Mouse (Mus musculus): ENCODE data around the gene Neu3. TPM values are rescaled to one million over a fixed set of nuclear protein-coding genes. Genes with fewer than 3 reads are reported as not detected.
"Not testable (repeated sequence)": the region's sequence is repeated elsewhere in the genome, so short reads cannot be mapped to it uniquely, and the experiment has no call there.

Gene Neu3
- polyA plus RNA-seq, 1 experiment from 2014 or later: 2.6 TPM

- ATAC-seq (ENCODE audit: insufficient number of reproducible peaks, insufficient read depth, low FRiP score, low TSS enrichment, low read depth): no peak
- Histone ChIP-seq H3K36me3 (0 out of 2 replicates have a peak, but pooled peaks cover 7% of the 10 kb centered on the region), H3K4me1 (no peaks in the 10 kb centered on the region), H3K4me3 (no peak overlapping the region), H3K9ac (no peak overlapping the region), H3K27me3 (no peaks in the 10 kb centered on the region), H3K9me3 (no peaks in the 10 kb centered on the region), H3K27ac (no peak overlapping the region), H3K4me2 (no peak overlapping the region)
- WGBS: 91% methylated on average over 2 of the region's 2 CpGs
Measured at GRCm38 (mm10) chr7:99810814-99811213, 17.4 kb downstream of the Neu3 start.

GRCm38 (mm10) chr7:99807043-99807442 is 21.2 kb downstream of the Neu3 start:
- H3K27me3 ChIP-seq; ATAC-seq (ENCODE audit: insufficient number of reproducible peaks, insufficient read depth, low FRiP score, low TSS enrichment, low read depth); H3K9ac ChIP-seq; H3K36me3 ChIP-seq; H3K27ac ChIP-seq; H3K4me1 ChIP-seq; H3K9me3 ChIP-seq; H3K4me2 ChIP-seq; H3K4me3 ChIP-seq: not testable (repeated sequence)
- WGBS: 81% methylated on average over 7 of the region's 7 CpGs

- H3K4me2 ChIP-seq: no peak overlapping the region
- ATAC-seq (ENCODE audit: insufficient number of reproducible peaks, insufficient read depth, low FRiP score, low TSS enrichment, low read depth): no peak
- H3K9ac ChIP-seq: no peak overlapping the region
- no peaks in the 10 kb centered on the region for H3K9me3 ChIP-seq
- no peaks in the 10 kb centered on the region for H3K36me3 ChIP-seq
- WGBS: 62% methylated on average over 1 of the region's 1 CpGs
- H3K4me1 ChIP-seq: no peaks in the 10 kb centered on the region
- H3K27ac ChIP-seq: no peak overlapping the region
- no peaks in the 10 kb centered on the region for H3K27me3 ChIP-seq
- no peak overlapping the region for H3K4me3 ChIP-seq
Measured at GRCm38 (mm10) chr7:99805340-99805739, 22.9 kb downstream of the Neu3 start.

GRCm38 (mm10) chr7:99804033-99804432 is 24.2 kb downstream of the Neu3 start:
- 85% methylated on average over 3 of the region's 3 CpGs for WGBS
- H3K36me3 ChIP-seq; H3K4me1 ChIP-seq; H3K27me3 ChIP-seq; H3K9me3 ChIP-seq; H3K27ac ChIP-seq; H3K4me3 ChIP-seq; H3K9ac ChIP-seq; ATAC-seq (ENCODE audit: insufficient number of reproducible peaks, insufficient read depth, low FRiP score, low TSS enrichment, low read depth); H3K4me2 ChIP-seq: not testable (repeated sequence)

GRCm38 (mm10) chr7:99803535-99803934 is 24.7 kb downstream of the Neu3 start:
- H3K27ac ChIP-seq: no peak overlapping the region
- H3K9me3 ChIP-seq: no peaks in the 10 kb centered on the region
- H3K36me3 ChIP-seq: no peaks in the 10 kb centered on the region
- ATAC-seq (ENCODE audit: insufficient number of reproducible peaks, insufficient read depth, low FRiP score, low TSS enrichment, low read depth): no peak
- no peak overlapping the region for H3K4me2 ChIP-seq
- no peak overlapping the region for H3K9ac ChIP-seq
- WGBS: 60% methylated on average over 8 of the region's 8 CpGs
- H3K27me3 ChIP-seq: no peaks in the 10 kb centered on the region
- no peak overlapping the region for H3K4me3 ChIP-seq
- no peaks in the 10 kb centered on the region for H3K4me1 ChIP-seq

GRCm38 (mm10) chr7:99799118-99799517 is 29.1 kb downstream of the Neu3 start:
- no peak overlapping the region for H3K9ac ChIP-seq
- no peaks in the 10 kb centered on the region for H3K36me3 ChIP-seq
- H3K27me3 ChIP-seq: peaks cover 20% of the 10 kb centered on the region
- no peak overlapping the region for H3K4me2 ChIP-seq
- no peak for ATAC-seq (ENCODE audit: insufficient number of reproducible peaks, insufficient read depth, low FRiP score, low TSS enrichment, low read depth)
- peaks cover 6% of the 10 kb centered on the region; the same call in 1 of the 2 replicates for H3K4me1 ChIP-seq
- no peak overlapping the region for H3K27ac ChIP-seq
- WGBS: 78% methylated on average over 7 of the region's 7 CpGs
- H3K4me3 ChIP-seq: no peak overlapping the region
- no peaks in the 10 kb centered on the region for H3K9me3 ChIP-seq

GRCm38 (mm10) chr7:99797911-99798647 is 30.1 kb downstream of the Neu3 start:
- Histone ChIP-seq H3K4me3 (no peak overlapping the region), H3K27me3 (peaks cover 20% of the 10 kb centered on the region), H3K27ac (no peak overlapping the region), H3K9ac (no peak overlapping the region), H3K36me3 (no peaks in the 10 kb centered on the region), H3K4me1 (peaks cover 6% of the 10 kb centered on the region; the same call in 1 of the 2 replicates), H3K9me3 (peaks cover 3% of the 10 kb centered on the region; the same call in 1 of the 2 replicates), H3K4me2 (no peak overlapping the region)
- WGBS: 29% methylated on average over 6 of the region's 6 CpGs
- no peak for ATAC-seq (ENCODE audit: insufficient number of reproducible peaks, insufficient read depth, low FRiP score, low TSS enrichment, low read depth)

- H3K27ac ChIP-seq: no peak overlapping the region
- H3K36me3 ChIP-seq: no peaks in the 10 kb centered on the region
- no peak for ATAC-seq (ENCODE audit: insufficient number of reproducible peaks, insufficient read depth, low FRiP score, low TSS enrichment, low read depth)
- H3K9ac ChIP-seq: no peak overlapping the region
- H3K27me3 ChIP-seq: peaks cover 20% of the 10 kb centered on the region
- 53% methylated on average over 3 of the region's 3 CpGs for WGBS
- no peak overlapping the region for H3K4me2 ChIP-seq
- H3K4me3 ChIP-seq: no peak overlapping the region
- peaks cover 6% of the 10 kb centered on the region; the same call in 1 of the 2 replicates for H3K4me1 ChIP-seq
- peaks cover 3% of the 10 kb centered on the region; the same call in 1 of the 2 replicates for H3K9me3 ChIP-seq
Measured at GRCm38 (mm10) chr7:99797261-99797660, 31.0 kb downstream of the Neu3 start.

GRCm38 (mm10) chr7:99796471-99796870 is 31.7 kb downstream of the Neu3 start:
- Histone ChIP-seq H3K9ac (no peak overlapping the region), H3K27ac (no peak overlapping the region), H3K36me3 (no peaks in the 10 kb centered on the region), H3K4me1 (peaks cover 6% of the 10 kb centered on the region; the same call in 1 of the 2 replicates), H3K4me2 (no peak overlapping the region), H3K4me3 (no peak overlapping the region), H3K9me3 (peaks cover 3% of the 10 kb centered on the region; the same call in 1 of the 2 replicates), H3K27me3 (peaks cover 20% of the 10 kb centered on the region)
- ATAC-seq (ENCODE audit: insufficient number of reproducible peaks, insufficient read depth, low FRiP score, low TSS enrichment, low read depth): no peak
- 74% methylated on average over 3 of the region's 3 CpGs for WGBS

- H3K4me3 ChIP-seq: no peak overlapping the region
- peaks cover 3% of the 10 kb centered on the region; the same call in 1 of the 2 replicates for H3K9me3 ChIP-seq
- H3K9ac ChIP-seq: no peak overlapping the region
- peaks cover 6% of the 10 kb centered on the region; the same call in 1 of the 2 replicates for H3K4me1 ChIP-seq
- peak overlapping the region; percentile 31 for H3K4me2 ChIP-seq
- no peaks in the 10 kb centered on the region for H3K36me3 ChIP-seq
- WGBS: 10% methylated on average over 17 of the region's 17 CpGs
- no peak for ATAC-seq (ENCODE audit: insufficient number of reproducible peaks, insufficient read depth, low FRiP score, low TSS enrichment, low read depth)
- H3K27ac ChIP-seq: no peak overlapping the region
- peaks cover 20% of the 10 kb centered on the region for H3K27me3 ChIP-seq
Measured at GRCm38 (mm10) chr7:99795192-99795981, 32.8 kb downstream of the Neu3 start.

- Histone ChIP-seq H3K27ac (no peak overlapping the region), H3K27me3 (peaks cover 20% of the 10 kb centered on the region), H3K36me3 (no peaks in the 10 kb centered on the region), H3K9me3 (peaks cover 3% of the 10 kb centered on the region; the same call in 1 of the 2 replicates), H3K9ac (no peak overlapping the region), H3K4me2 (no peak overlapping the region), H3K4me3 (no peak overlapping the region), H3K4me1 (peaks cover 6% of the 10 kb centered on the region; the same call in 1 of the 2 replicates)
- no peak for ATAC-seq (ENCODE audit: insufficient number of reproducible peaks, insufficient read depth, low FRiP score, low TSS enrichment, low read depth)
- 51% methylated on average over 2 of the region's 2 CpGs for WGBS
Measured at GRCm38 (mm10) chr7:99794096-99794495, 34.1 kb downstream of the Neu3 start.
